Mouse (Mus musculus): ENCODE measurements at regions not wholly inside any gene's neighbourhood (a gene's known extent, or its start where the extent isn't known, plus 50 kb on each side); places are given as distances from the start of the nearest gene placed in this dataset.
A peak's percentile ranks its signal among the peaks of the same experiment; 100 is the strongest.
"Not testable (repeated sequence)": the region's sequence is repeated elsewhere in the genome, so short reads cannot be mapped to it uniquely, and the experiment has no call there.

DNA sequence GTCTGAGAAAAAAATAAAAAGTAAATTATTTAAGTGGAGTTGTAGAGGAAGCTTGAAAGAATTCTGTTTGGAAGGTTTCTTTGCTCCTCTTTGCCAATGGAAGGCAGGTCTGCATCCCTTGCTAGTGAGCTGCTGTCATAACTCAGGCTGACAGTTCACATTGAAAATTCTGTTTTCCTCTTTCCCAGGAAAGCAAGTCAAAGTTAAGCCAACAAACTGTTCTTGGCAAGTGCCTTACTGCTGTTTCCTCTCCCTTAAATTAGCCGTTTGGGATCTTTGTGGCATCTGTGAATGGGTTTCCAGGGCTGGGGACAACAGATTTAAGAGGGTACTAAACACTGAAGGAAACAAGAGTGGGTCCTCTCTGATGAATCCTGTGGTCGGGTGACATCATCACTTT lies 261.2 kb downstream of the Pou4f1 start:
- Histone ChIP-seq H3K27me3 (replicated peaks) (no peaks in the 10 kb centered on the region), H3K27ac (no peak overlapping the region), H3K4me2 (replicated peaks) (no peak overlapping the region), H3K36me3 (no peaks in the 10 kb centered on the region), H3K4me3 (no peak overlapping the region), H3K4me1 (no peaks in the 10 kb centered on the region), H3K9ac (no peak overlapping the region), H3K9me3 (no peaks in the 10 kb centered on the region)
- no peak for ATAC-seq (ENCODE audit: low FRiP score, low read depth)
- 45% methylated on average over 2 of the region's 2 CpGs for WGBS

DNA sequence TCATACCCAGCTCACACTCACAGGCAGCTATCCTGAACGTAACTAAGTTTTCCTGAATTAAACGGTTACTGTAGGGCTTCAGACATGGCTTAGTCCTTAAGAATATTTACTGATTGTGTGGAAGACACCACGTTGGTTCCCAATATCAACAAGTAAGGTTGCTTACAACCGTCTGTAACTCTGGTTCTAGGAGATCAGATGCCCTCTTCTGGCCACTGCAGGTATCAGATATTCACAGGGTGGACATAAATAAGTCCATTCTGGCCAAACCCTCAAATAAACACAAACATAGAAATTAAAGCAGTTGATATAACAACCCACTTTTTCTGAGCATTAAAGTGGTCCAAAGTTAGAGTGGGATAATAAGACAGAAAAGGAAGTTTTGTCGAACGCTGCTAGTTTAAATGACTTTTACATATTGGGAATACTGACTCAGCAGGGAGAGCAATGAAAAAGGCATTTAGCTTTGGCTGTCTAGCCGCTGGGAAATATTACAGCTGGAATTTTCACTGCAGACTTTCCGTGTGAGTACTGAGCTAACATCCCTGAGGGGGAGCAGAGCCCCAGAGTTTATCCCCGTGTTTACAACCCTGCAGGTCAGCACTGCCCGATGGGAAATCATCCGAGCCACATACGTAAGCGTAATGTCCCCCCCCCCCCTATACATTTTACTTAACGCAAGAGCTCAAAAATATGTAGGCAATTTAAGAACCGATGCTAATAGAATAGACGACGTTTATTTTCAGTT lies 264.4 kb downstream of the Pou4f1 start:
- Histone ChIP-seq H3K27ac (no peak overlapping the region), H3K4me2 (replicated peaks) (no peak overlapping the region), H3K4me1 (no peaks in the 10 kb centered on the region), H3K4me3 (no peak overlapping the region), H3K9me3 (no peaks in the 10 kb centered on the region), H3K9ac (no peak overlapping the region), H3K36me3 (no peaks in the 10 kb centered on the region), H3K27me3 (replicated peaks) (no peaks in the 10 kb centered on the region)
- 75% methylated on average over 17 of the region's 17 CpGs for WGBS
- ATAC-seq (ENCODE audit: low FRiP score, low read depth): no peak

DNA sequence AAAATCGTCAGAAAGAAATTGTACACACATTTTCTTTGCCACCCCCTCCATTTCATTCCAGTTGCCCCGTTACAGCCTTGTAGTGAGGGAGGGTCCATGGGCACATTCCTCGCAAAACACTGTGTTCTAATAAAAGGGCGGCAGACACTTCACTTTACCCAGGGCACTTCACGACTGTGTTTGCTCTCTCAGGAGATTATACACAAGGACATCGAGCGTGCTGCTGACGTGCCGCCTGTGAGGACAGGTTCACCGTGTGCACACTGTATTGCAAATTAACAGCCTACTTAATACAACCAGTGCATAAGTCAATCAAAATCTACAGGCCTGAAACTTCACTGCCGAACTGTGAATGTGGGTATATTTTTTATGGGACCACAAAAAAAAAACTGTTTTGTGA lies 274.6 kb downstream of the Pou4f1 start:
- Histone ChIP-seq H3K9me3 (no peaks in the 10 kb centered on the region), H3K4me2 (replicated peaks) (no peak overlapping the region), H3K36me3 (no peaks in the 10 kb centered on the region), H3K27ac (no peak overlapping the region), H3K4me1 (no peaks in the 10 kb centered on the region), H3K27me3 (replicated peaks) (no peaks in the 10 kb centered on the region), H3K9ac (no peak overlapping the region), H3K4me3 (no peak overlapping the region)
- 77% methylated on average over 11 of the region's 11 CpGs for WGBS
- no peak for ATAC-seq (ENCODE audit: low FRiP score, low read depth)

DNA sequence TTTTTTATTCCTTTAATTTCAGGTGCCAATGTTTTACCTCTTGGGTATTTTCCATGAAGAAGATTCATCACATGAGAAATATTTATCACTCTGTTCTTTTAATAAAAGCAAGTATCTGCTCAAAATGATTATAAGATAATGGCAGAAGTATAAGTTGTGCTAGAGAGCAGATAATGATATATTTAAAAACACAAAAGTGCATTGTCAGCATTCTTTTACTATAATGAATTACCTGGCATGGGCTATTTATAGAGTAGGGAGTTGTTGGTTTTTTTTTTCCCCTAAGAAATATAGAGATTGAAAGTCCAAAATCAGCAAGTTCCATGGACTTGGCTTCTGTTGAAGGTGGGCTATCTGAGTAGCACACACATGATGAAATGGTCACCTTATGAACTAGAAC lies 292.7 kb downstream of the Pou4f1 start:
- Histone ChIP-seq H3K9ac (no peak overlapping the region), H3K4me1 (no peaks in the 10 kb centered on the region), H3K4me3 (no peak overlapping the region), H3K27me3 (replicated peaks) (no peaks in the 10 kb centered on the region), H3K36me3 (no peaks in the 10 kb centered on the region), H3K27ac (no peak overlapping the region), H3K9me3 (no peaks in the 10 kb centered on the region), H3K4me2 (replicated peaks) (no peak overlapping the region)
- ATAC-seq (ENCODE audit: low FRiP score, low read depth): no peak

DNA sequence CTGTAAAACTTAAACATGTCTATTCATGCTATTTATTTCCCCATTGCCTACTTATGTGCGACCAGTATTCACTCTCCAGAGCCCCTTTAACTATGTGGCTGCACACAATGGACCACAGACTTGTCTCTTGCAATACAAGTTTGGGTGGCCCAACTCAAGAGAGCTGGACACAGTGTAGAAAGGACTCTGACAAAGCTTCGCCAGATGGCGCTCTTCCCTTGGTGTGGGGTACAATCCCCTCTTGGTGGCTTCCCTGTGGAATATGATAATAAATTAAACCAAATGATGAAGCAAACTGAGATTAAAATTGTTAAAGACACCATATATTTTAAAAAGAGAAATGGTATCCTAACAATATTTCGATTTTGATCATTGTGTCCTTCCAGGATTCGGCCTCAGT lies 302.6 kb upstream of the Ednrb start:
- 58% methylated on average over 5 of the region's 5 CpGs for WGBS
- Histone ChIP-seq H3K4me2 (replicated peaks) (no peak overlapping the region), H3K9me3 (no peaks in the 10 kb centered on the region), H3K9ac (no peak overlapping the region), H3K4me1 (no peaks in the 10 kb centered on the region), H3K27ac (no peak overlapping the region), H3K27me3 (replicated peaks) (no peaks in the 10 kb centered on the region), H3K4me3 (no peak overlapping the region), H3K36me3 (no peaks in the 10 kb centered on the region)
- no peak for ATAC-seq (ENCODE audit: low FRiP score, low read depth)

DNA sequence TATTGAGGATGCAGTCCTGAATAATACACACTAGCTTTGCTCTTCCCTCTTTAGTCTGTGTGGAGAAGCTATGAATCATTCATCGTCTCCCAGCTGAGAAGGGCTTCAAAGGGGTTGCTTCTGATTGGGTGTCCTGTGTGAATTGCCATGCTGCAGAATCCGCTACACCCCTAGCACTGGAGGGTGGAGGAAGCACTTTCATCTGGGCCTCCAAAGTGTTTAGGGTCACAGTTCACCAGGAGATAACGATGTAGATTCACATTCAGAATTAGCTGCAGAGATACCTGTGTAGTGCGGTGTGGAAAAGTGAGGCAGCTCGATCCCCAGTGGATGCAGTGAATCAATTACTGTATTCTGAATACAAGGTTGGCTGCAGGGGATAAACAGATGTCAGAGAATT lies 301.2 kb upstream of the Ednrb start:
- Histone ChIP-seq H3K4me2 (replicated peaks) (no peak overlapping the region), H3K4me1 (no peaks in the 10 kb centered on the region), H3K27ac (no peak overlapping the region), H3K9ac (no peak overlapping the region), H3K27me3 (replicated peaks) (no peaks in the 10 kb centered on the region), H3K36me3 (no peaks in the 10 kb centered on the region), H3K4me3 (no peak overlapping the region), H3K9me3 (no peaks in the 10 kb centered on the region)
- ATAC-seq (ENCODE audit: low FRiP score, low read depth): peak; percentile 44; the same call in 1 of the 2 replicates
- WGBS: 31% methylated on average over 5 of the region's 5 CpGs

DNA sequence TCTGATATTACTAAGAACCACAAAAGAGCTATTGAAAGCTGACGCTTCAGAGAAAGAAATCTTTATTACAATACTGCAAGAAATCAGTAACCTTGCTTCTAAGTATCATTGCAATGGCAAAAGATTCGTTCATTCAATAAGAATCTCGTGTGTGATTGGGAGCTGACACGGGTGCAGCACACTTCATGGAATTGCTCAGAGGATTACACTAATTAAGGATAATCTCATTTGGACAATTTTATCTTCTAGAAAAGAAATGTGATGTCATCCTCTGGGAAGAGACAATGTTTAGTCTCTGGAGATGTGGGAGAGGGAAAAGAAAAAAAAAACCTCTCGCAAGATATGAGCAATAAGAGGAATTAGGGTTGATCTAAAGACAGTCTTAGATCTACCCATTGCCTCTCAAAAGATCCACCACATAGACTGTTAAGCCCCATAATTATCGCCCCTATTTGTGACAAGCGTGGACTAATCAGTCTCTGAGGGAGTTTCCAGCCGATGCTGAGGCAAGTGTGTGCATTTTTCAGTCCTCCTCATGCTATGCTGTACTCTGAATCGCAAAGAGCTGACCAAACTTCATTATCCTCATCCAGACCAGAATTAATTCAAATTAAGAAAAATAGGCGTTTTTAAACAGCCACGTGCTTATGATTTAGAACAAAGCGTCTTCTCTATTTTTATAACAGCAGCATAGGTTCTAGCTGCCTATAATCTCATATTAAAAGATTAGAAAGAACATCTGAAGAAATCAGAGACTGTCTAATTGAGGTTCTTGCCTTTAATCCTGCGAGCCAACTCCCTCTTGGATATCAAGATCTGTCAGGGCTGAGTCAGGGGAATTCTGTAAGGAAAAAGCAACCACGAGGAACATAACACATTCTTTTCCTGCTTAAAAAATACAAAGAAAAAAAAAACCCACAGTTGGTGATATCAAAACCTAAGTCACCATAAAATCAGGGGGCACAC lies 271.1 kb upstream of the Ednrb start:
- H3K9me3 ChIP-seq: no peaks in the 10 kb centered on the region
- no peaks in the 10 kb centered on the region for H3K4me1 ChIP-seq
- no peak overlapping the region for H3K4me3 ChIP-seq
- H3K27ac ChIP-seq: no peak overlapping the region
- H3K36me3 ChIP-seq: no peaks in the 10 kb centered on the region
- no peaks in the 10 kb centered on the region for H3K27me3 ChIP-seq (replicated peaks)
- no peak overlapping the region for H3K9ac ChIP-seq
- WGBS: 88% methylated on average over 14 of the region's 14 CpGs
- H3K4me2 ChIP-seq (replicated peaks): no peak overlapping the region
- no peak for ATAC-seq (ENCODE audit: low FRiP score, low read depth)

DNA sequence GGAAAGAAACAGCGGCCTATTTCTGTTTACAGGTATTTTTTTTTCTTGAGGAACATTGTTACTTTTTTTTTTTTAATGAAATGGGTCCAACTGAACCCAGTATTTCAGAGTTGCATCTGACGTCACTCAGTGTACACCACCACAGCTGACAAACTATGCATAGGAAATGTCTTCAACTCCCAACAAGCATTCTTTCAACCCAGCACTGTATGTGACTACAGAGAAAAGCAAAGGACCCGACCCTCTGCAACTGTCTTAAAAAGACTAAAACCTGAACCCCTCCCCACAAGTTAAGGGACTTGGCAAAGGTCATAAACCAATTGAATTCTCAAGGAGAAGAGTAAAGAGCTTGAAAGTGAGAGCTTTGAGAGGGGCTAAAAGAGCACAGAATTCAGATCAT lies 270.0 kb upstream of the Ednrb start:
- ATAC-seq (ENCODE audit: low FRiP score, low read depth): no peak
- no peaks in the 10 kb centered on the region for H3K27me3 ChIP-seq (replicated peaks)
- 72% methylated on average over 3 of the region's 3 CpGs for WGBS

DNA sequence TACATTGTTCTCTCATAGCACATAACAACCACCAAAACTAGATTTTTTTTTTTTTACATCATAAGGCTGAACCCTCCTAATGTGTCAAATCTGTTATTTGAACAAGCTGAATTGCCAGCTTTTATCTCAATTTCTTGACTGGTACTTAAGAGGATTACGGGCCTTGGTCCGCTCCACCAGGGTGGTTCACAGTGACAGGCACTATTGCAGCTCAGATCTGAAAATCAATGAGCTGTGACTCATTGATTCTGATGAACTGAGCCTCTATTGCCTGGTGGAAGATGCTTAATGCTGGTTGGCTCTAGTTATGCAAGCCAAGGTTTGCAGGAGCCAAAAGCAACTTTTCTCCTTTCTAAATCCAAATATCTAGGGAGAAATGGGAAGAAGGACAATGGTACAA lies 269.2 kb upstream of the Ednrb start:
- no peaks in the 10 kb centered on the region for H3K4me1 ChIP-seq
- no peaks in the 10 kb centered on the region for H3K9me3 ChIP-seq
- WGBS: 83% methylated on average over 2 of the region's 2 CpGs
- no peak overlapping the region for H3K4me3 ChIP-seq
- H3K4me2 ChIP-seq (replicated peaks): no peak overlapping the region
- H3K36me3 ChIP-seq: no peaks in the 10 kb centered on the region
- H3K27me3 ChIP-seq (replicated peaks): no peaks in the 10 kb centered on the region
- H3K9ac ChIP-seq: no peak overlapping the region
- H3K27ac ChIP-seq: no peak overlapping the region
- ATAC-seq (ENCODE audit: low FRiP score, low read depth): no peak

More for the DNA sequence above, 270.0 kb upstream of the Ednrb start:
- Histone ChIP-seq H3K27ac (no peak overlapping the region), H3K4me3 (no peak overlapping the region), H3K4me1 (no peaks in the 10 kb centered on the region), H3K36me3 (no peaks in the 10 kb centered on the region), H3K4me2 (replicated peaks) (no peak overlapping the region), H3K9me3 (no peaks in the 10 kb centered on the region), H3K9ac (no peak overlapping the region)

DNA sequence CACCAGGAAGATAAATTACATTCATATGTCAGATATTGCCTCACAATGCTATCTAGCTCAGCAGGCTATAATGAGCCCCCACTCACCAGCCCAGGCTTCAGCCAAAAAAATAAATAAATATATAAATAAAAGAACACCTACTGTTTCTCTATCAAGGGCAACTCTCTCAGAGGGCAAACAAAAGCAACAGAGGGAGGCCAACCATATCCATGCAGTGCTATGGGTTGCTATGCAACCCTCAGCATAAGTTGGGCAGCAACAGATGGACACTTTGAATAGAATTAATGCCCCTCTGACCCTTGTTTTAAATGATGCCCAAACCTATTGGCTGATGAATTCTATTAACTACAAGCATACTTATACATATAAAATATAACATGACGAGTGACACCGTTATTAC lies 242.2 kb upstream of the Ednrb start:
- no peak overlapping the region for H3K4me2 ChIP-seq (replicated peaks)
- no peaks in the 10 kb centered on the region for H3K36me3 ChIP-seq
- WGBS: 44% methylated on average over 2 of the region's 2 CpGs
- ATAC-seq (ENCODE audit: low FRiP score, low read depth): peak; percentile 44; the same call in 1 of the 2 replicates
- H3K27me3 ChIP-seq (replicated peaks): no peaks in the 10 kb centered on the region
- H3K27ac ChIP-seq: no peak overlapping the region
- peaks cover 2% of the 10 kb centered on the region; the same call in 1 of the 2 replicates for H3K4me1 ChIP-seq
- H3K9ac ChIP-seq: no peak overlapping the region
- H3K4me3 ChIP-seq: no peak overlapping the region
- no peaks in the 10 kb centered on the region for H3K9me3 ChIP-seq

DNA sequence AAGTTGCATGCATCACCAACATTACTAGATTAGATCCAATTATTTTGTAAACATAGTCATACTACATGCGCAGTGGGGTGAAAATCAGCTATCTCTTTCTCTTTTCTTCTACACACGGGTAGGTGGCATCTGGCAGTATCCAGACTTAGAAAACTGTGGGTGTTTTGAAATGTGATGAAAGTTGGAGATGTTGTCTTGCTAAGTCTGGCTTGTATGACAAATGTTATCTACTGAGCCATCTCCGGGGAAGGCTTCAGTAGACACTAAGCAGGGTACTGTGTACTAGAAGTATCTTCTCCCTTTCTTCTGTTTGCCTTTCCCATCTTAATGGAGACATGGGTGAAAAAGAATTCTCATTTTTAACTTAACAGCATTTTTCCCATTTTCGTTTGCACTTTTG lies 220.0 kb upstream of the Ednrb start:
- not testable (repeated sequence) for H3K27me3 ChIP-seq (replicated peaks); ATAC-seq (ENCODE audit: low FRiP score, low read depth); H3K4me1 ChIP-seq; H3K36me3 ChIP-seq; H3K27ac ChIP-seq; H3K4me3 ChIP-seq; H3K9me3 ChIP-seq; H3K4me2 ChIP-seq (replicated peaks); H3K9ac ChIP-seq
- WGBS: 68% methylated on average over 1 of the region's 4 CpGs

DNA sequence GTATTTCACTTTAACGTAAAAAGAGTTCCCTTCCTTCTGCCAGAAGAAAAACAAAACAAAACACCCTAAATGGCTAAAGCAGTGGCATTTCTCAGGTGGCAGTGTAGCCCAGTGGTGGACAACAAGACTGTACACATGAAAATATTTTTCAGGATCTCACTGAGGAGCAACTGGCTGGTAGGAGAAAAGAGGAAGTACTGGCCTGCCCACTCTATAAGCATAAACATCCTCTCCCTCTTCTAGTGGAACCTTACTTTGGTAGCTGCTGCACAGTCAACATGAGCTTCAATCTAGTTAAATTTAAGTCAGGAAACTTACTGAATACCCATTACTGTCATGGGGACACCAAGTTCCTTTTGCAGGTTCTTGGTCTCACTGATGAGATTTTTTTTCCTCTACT lies 209.5 kb upstream of the Ednrb start:
- no peak for ATAC-seq (ENCODE audit: low FRiP score, low read depth)
- H3K4me2 ChIP-seq (replicated peaks): no peak overlapping the region
- no peak overlapping the region for H3K4me3 ChIP-seq
- WGBS: 91% methylated on average over 1 of the region's 1 CpGs
- no peaks in the 10 kb centered on the region for H3K9me3 ChIP-seq
- no peaks in the 10 kb centered on the region for H3K27me3 ChIP-seq (replicated peaks)
- no peaks in the 10 kb centered on the region for H3K4me1 ChIP-seq
- no peaks in the 10 kb centered on the region for H3K36me3 ChIP-seq
- H3K9ac ChIP-seq: no peak overlapping the region
- no peak overlapping the region for H3K27ac ChIP-seq
